Mouse (Mus musculus) hematopoietic stem cell, adult 5-6 weeks (primary cell): ENCODE results near the gene Acp2. TPM values are rescaled to one million over a fixed set of nuclear protein-coding genes. Genes with fewer than 3 reads are reported as not detected.

Source experiments
- ATAC-seq, 2 experiments: fragments of 125-278 bp in 1 of 2; replicated peaks in 1 of 2; 2 replicates each; pipeline ENCODE4 v1.8.0; 2016 to 2017; ENCODE audit warnings: inconsistent platforms in 2 of 2, mild to moderate bottlenecking in 2 of 2, moderate number of reproducible peaks in 2 of 2, low read depth in 1 of 2, moderate TSS enrichment in 1 of 2; ENCODE audit not compliant: low FRiP score in 2 of 2, poor library complexity in 2 of 2, severe bottlenecking in 2 of 2, insufficient read depth in 1 of 2, low TSS enrichment in 1 of 2
- total RNA-seq: library from RNA; stranded (forward); fragments of 172-1452, 232-1000 nt; gene quantifications from 2 replicates; pipeline ENCODE4 v1.2.3, GENCODE M21; 2017

Acp2 gene
- 7.9 and 11.4 TPM in 2 replicates for total RNA-seq

DNA sequence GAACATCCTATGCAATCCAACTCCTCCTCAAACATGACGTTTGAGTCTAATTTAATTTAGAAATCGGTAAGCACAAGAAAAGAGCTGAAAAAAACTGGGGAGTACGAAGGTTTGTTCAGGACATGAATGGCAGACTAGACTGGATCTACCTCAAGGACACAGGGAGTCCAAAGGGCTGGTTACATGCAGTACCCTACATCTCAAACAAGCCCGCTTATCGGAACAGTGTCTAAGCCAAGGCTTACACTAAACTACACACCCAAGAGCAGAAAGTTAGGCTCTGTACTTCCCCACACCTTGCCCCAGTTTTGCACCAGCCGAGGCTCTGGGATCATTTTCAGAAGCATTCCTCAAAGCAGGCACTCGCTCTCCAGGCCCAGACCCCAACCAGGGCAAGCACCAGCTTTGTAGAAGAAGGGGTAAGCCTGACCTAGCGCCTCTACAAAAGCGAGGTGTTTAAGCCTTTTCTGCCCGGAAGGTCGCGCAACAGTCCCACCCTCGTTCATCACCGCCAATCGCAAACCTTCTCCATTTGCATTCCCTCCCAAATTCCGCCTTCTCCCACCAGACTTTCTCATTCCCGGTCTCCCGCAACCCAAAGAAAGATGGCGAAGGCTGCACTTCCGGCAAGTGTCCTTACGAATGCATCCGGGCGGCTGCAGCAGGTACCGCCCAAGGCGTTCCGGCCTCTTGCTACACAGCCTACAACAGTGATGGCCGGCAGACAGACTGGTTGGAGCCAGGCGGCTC, at the start of gene Acp2, which contains the start of gene Nr1h3:
TSS of gene Acp2 (plus strand) at position 664 of the 750 bp plus-strand sequence.
TSS of gene Nr1h3 (minus strand) at position 613 of the 750 bp plus-strand sequence.
- peak; percentile 94 to 95 for ATAC-seq

DNA sequence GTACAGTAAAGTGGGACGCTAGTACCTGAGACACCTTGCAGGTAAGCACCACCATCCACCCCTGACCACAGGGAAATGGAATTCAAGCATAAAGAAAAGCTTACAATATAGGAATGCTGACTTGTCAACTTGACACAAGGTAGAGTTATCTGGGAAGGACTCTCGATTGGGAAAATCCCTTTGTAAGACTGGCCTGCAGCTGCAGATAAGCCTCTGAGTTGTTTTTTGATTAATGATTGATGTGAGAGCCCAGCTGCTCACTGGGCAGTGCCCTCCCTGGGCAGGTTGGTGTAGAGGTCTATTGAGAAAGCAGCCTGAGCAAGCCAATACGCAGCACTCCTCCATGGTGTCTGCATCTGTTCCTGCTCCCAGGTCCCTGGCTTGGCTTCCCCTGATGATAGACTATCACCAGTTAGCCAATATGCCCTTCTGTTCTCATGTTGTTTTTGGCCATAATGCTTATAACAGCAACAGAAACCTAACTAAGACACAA, 49.8 kb upstream of the Acp2 start:
- ATAC-seq: no peak

DNA sequence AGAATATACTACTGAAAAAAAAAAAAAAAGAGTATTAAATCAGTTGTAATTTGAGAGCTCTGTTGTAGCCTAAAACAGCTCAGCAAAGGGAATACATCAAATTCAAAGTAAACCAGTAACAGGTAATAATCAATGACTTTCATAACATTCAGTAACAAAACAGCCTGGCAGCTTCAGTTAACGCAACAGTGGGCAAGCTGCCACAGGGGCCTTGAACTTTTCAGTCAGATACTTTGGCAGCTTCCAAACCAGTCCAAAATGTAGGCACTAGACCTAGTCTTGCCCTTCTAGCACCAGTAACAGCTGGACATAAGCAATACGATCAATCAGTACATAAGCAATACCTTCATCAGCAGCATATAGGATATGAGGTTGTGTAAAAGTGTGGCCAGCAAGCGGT, 48.6 kb upstream of the Acp2 start:
- ATAC-seq: no peak

DNA sequence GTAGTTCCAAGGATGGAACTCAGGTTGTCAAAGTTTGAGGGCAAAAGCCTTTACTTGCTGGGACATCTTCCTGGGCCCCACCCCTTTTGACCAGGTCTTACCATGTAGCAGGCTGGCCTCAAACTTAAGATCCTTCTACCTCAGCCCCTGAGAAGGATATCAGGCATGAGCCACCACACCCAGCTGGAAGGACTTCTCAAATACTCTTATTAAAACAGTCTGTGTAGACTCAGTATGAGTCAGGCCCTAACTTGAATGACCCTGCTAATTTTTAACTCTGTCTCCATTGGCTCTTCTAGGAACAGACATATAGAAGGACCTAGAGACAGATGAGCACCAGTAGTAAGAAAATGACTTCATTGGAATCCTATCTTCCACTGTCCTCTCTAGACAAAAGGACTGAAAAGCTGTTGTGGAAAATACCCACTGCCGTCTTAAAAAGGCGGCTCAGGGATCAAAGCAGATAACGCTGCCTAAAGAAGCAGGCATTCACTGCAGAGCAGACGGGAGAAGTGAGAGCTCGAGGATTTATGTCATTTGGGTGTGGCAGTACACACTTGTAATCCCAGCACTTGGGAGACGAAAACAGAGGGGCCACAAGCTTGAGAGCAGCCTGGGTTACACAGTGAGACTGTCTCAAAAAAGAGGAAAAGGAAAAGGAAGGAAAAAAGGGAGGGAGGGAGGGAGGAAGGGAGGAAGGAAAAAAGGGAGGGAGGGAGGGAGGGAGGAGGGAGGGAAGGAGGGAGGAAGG, 45.5 kb upstream of the Acp2 start:
- ATAC-seq: no peak

DNA sequence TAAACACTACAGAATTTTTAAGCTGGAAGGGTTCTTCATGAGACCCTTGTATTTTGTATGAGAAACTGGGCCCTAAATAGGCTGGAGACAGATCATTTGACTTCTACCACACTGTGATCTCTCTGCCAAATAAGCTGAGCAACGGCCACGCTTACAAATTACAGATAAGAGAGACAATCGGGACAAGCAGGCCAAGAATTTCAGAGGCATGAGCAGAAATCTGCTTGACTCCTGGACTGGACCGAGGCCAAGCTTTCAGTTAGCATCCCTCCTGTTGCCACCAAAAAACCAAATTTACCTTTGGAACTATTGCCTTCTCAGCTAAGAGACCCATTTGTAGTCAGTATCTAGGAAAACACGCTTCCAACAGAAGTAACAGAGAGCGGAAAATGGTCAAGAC, 42.1 kb upstream of the Acp2 start:
- no peak for ATAC-seq

DNA sequence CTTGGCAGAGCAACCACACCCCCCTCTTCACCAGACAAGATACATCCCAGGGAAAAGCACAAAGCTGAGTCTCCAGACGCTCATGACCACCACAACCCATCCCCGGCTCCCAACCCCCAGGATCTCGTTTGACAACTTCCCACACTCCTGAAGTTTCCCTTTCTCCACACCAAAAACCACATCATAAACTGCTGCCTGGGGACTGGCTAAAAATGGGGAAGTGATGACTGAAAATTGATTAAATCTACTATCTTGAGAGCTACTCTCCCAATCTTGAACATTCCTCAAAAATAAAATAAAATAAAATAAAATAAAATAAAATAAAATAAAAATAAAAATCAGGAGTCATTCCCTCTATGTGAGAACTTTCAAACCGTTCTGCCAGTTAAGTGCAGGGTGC, 39.7 kb upstream of the Acp2 start:
- no peak for ATAC-seq

DNA sequence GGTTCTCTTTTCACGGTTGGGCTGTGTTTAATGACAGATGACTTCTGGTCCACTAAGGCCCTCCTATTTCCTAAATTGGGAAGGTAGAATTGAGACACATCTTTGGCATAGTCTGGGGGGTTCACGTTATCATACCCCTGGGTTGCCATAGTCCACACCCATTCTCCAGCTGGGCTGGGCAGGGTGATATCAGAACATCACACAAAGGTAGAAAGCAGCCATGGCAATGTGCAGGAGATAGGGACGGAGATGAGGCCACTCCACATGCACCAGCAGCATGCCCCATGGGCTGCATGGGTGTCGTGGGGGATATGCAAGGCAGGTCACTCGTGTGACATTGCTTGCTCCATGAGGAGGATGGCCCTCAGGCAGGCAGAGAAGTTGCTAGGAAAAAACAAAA, 39.2 kb upstream of the Acp2 start:
- 0 out of 4 replicates have a peak, but pooled peaks of 1 of the 2 experiments have one; percentile 3 for ATAC-seq

DNA sequence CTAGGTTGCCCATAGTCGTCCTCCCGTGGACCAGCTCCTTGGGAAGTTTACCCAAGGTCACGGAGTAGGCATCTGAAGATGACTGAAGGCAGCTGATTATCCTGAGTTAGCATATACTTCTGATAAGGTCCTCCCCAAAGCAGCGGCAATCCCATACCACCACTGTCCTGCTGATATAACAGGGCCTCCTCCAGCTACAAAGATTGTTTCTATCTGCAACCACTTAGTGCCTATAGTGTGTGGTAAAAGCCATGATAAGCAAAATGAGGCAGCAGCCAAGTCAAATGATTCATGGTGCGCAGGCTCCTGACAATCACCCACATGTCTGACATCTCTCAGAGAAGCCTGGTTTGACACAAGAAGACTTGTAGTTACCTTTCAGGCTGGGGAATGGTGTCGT, 37.7 kb upstream of the Acp2 start:
- ATAC-seq: no peak

DNA sequence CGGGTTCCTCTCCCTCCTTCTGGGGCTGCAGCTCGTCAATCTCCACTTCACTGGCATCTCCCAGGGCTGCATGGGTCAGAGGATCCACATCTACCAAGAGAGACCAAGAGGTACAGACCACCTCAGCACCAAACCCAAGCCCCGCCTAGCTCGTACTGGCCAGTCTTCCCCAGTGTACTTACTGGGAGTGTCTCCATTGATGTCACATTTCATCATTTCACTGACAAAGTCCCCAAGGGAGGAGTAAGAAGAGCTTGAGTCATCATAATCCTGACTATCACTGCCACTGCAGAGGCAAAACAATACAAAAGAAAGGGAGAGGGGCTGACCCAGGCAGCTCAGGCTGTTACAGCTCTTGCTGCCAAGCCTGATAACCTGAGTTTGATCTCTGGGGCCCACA, 35.1 kb upstream of the Acp2 start:
- no peak for ATAC-seq

DNA sequence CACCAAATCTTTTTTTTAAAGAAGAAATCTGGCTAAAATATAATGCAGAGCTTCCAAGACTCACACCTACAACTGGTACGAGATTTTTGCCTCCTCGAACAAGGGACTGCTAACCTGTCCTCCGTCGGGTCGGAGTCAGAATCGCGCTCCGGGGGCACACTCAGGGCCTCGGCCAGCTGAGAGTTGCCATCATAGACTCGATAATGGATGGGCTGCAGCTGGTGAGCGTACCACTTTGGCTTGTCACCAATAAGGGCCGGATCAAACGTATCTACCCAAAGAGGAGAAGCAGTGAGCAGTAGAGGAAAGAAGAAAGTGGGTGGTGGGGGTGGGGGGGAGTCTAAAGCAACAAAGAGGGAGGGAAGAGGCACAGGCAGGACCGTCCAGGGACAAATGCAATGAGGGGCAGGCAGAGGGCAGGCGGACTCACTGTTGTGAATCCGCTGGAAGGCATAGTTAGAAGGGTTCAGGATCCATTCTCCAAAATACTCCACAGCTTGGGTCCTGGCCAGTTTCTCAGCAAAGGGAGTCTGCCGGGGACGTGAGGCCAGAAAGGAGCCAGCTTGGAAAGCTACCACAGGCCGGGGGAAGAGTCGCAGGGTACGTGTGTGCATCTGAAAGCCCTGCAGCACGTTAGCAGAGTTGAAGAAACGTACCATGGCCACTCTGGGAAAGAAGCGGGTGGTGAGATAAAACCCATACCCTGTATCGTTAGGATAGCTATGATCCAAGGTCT, 32.9 kb upstream of the Acp2 start:
- no peak for ATAC-seq

DNA sequence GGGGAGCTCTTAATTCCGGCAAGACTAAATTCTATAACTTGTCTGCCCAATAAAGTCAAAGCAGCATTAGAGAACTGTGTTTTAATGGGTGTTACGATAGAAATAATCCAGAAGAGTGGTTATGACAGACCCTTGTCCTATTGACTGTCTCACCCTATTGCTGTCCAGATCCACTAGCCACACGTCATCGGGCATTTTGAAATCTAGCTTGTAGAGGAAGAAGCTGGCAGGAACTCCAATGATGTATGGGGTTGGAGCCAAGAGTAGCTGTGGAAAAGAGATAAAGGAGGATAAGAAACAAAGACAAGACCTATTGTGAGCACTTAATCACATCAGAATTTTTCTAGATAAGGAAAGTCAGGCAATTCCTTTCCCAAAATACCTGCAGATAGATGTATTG, 27.2 kb upstream of the Acp2 start:
- ATAC-seq: no peak

DNA sequence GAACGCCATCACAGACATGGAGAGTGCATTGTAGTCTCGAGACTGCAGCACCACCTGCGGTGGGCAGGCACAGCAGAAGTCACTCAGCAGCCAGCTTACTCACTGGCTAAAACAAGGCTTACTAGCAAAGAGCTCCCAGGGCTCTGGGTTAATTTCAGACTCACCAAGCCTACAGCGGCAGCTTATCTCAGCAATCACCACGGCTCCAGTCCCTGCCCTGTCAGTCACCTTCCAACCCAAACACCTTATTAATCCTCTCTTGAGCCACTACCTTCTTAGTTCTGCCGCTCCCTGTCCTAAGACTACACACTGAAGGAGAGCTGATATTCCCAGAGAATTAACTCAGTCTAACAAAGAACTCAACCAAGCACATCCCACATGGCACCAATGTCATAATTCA, 26.5 kb upstream of the Acp2 start:
- no peak for ATAC-seq

DNA sequence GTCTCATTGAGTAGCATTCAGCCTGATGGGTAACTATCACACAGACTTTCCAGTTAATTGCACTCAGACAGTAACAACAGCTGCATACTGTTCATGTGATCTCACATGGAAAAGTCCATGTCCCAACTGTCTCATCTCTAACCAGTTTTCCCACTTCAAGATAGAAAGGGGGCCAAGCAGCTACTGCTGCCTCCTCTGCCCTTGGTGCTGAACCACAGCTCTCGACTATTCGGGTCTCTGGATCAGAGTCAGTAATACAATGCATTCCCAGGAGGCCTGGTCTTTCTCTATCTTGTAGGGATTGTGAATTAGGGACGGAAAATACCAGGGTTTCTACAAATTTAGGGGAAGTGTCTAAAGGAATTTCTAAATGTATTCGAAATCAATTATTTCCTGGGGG, 22.9 kb upstream of the Acp2 start:
- ATAC-seq: no peak

DNA sequence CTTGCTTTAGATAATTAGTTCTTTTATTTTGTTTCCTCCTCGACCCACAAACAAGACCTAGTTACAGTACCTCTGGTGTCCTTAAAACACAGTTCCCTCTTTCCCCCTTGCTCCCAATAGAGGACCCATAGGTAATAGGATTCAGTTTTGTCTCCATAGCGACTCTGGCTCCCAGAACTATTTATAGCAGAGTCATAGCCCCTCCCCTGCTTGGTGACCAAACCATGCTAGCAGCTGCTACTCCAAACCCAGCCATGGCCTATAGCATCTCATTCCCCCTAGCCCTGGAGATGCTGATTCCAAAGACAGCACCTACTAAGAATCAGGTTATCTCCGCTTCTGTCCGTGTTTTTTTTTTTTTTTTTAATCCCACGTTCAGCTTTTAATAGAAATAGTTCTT, 22.0 kb upstream of the Acp2 start:
- ATAC-seq: no peak

DNA sequence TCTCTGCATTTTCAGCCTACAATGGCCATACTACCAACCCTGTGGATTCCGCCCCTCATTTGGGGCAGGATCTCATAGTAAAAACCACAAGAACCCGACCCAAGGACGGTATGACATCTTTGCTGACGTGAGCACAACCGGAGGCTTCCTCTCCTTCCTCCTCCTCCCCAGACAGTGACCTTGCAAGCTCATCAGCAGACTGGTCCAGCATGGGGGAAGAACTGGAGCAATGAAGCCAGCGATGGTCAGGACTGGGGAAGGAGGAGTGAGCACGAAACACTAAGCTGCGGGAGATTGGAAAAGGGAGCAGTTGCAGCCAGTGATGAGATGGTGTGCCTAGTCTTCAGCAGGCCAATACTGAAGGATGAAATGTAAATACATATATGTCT, 20.7 kb upstream of the Acp2 start:
- ATAC-seq: peak in 1 of 2 experiments; percentile 10; a peak in 1 of 4 replicates

DNA sequence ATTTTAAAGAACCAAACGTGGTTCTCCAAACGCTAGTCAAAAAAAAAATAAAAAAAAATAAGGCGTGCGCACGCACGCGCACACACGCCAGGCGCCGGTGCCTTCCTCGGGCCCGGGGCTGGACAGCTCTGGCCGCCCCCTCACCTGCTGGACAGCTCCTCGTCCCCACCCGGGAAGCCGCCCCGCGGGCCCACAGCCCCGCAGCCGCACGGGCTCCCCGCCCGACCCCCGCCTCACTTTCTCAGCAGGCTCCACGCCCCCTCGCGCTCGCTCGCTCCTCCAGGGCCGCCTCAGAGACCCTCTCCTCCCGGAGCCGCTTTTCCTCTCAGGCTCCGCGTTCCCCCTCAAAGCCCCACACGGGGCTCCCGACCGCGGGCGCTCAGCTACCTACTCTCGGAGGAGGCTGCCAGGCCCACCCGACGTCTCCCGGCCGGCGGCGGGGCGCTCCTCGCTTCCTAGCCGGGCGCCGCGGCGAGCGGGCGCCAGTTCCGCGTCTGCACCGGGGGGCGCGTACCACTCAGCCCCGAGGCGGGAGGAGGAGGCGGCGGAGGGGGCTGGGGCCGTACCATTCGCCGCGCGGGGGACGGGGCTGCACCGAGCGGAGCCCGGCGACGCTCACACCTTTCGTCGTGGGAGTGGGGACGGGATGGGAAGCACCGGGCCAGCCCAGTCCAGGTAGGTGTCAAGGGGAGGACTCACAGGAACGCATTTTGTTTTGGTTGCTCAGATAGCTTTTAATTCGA, 20.1 kb upstream of the Acp2 start:
- ATAC-seq: peak; percentile 24 to 59; a peak in 3 of 4 replicates

DNA sequence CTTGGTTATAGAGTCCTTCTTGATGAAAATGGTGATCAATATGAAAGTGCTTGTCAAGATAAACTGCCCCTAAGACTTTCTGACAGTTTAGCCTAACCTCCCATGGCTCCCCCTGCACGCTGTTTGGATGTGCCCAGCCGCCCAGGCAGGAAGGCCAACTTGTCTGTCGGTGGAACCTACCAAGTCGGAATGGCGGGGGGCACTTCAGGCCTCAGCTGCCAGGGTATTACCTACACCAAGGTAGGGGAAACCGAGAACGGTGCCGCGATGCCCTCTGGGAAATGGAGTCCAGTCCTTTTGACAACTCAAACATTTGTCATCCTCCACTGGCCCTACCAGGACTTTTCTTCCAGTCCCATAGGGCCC, 19.6 kb upstream of the Acp2 start:
- ATAC-seq: peak; percentile 87 to 90
